Mouse (Mus musculus): ENCODE results near the gene Htr3b. TPM values are rescaled to one million over a fixed set of nuclear protein-coding genes. Genes with fewer than 3 reads are reported as not detected.
"Not testable (repeated sequence)": the region's sequence is repeated elsewhere in the genome, so short reads cannot be mapped to it uniquely, and the experiment has no call there.

Htr3b gene
- polyA plus RNA-seq (2016; fragmentation: Nextera tagmentation; extraction: Ambion mirVana), result 0.22 TPM in 1 of 2 replicates, not detected in the other

GRCm38 (mm10) chr9:48964587-48965040 lies at the start of gene Htr3b:
Htr3b (minus strand) TSS chr9:48964990.
- H3K27ac ChIP-seq, result no peak within 1 kb of the TSS
- H3K4me2 ChIP-seq (replicated peaks), result no peak within 1 kb of the TSS
- no peak for ATAC-seq (ENCODE audit: low FRiP score)
- WGBS, result 63% methylated on average over 7 of the region's 7 CpGs
- H3K9me3 ChIP-seq (replicated peaks), result no peaks in the 10 kb centered on the region
- no peak within 1 kb of the TSS for H3K9ac ChIP-seq
- H3K4me1 ChIP-seq, result peaks cover 11% of the 10 kb centered on the region
- no peaks in the 10 kb centered on the region for H3K27me3 ChIP-seq
- H3K36me3 ChIP-seq, result no peaks in the 10 kb centered on the region
- no peak within 1 kb of the TSS for H3K4me3 ChIP-seq

- no peak overlapping the region for H3K4me2 ChIP-seq (replicated peaks)
- no peak overlapping the region for H3K9ac ChIP-seq
- no peaks in the 10 kb centered on the region for H3K4me1 ChIP-seq
- WGBS, result 88% methylated on average over 6 of the region's 6 CpGs
- no peak for ATAC-seq (ENCODE audit: low FRiP score)
- H3K36me3 ChIP-seq, result peaks cover 24% of the 10 kb centered on the region
- H3K9me3 ChIP-seq (replicated peaks), result no peaks in the 10 kb centered on the region
- no peak overlapping the region for H3K4me3 ChIP-seq
- no peak overlapping the region for H3K27ac ChIP-seq
- H3K27me3 ChIP-seq, result no peaks in the 10 kb centered on the region
These were observed 34.5 kb upstream of the Htr3b start for GRCm38 (mm10) chr9:48999256-48999655.

- H3K4me3 ChIP-seq, result no peak overlapping the region
- H3K27ac ChIP-seq, result no peak overlapping the region
- ATAC-seq (ENCODE audit: low FRiP score), result no peak
- 95% methylated on average over 1 of the region's 1 CpGs for WGBS
- H3K4me2 ChIP-seq (replicated peaks), result no peak overlapping the region
- H3K9me3 ChIP-seq (replicated peaks), result no peaks in the 10 kb centered on the region
- no peak overlapping the region for H3K9ac ChIP-seq
- no peaks in the 10 kb centered on the region for H3K4me1 ChIP-seq
- no peaks in the 10 kb centered on the region for H3K27me3 ChIP-seq
- H3K36me3 ChIP-seq, result peaks cover 9% of the 10 kb centered on the region; the same call in 1 of the 2 replicates
These were observed 30.9 kb upstream of the Htr3b start for GRCm38 (mm10) chr9:48995735-48996134.

GRCm38 (mm10) chr9:48994779-48995178 lies 30.0 kb upstream of the Htr3b start:
- H3K27me3 ChIP-seq, result no peaks in the 10 kb centered on the region
- H3K4me1 ChIP-seq, result no peaks in the 10 kb centered on the region
- H3K27ac ChIP-seq, result no peak overlapping the region
- no peak for ATAC-seq (ENCODE audit: low FRiP score)
- H3K4me3 ChIP-seq, result no peak overlapping the region
- WGBS, result 94% methylated on average over 7 of the region's 7 CpGs
- H3K9me3 ChIP-seq (replicated peaks), result no peaks in the 10 kb centered on the region
- no peak overlapping the region for H3K4me2 ChIP-seq (replicated peaks)
- H3K9ac ChIP-seq, result no peak overlapping the region
- H3K36me3 ChIP-seq, result no peaks in the 10 kb centered on the region

GRCm38 (mm10) chr9:48991671-48992070 lies 26.9 kb upstream of the Htr3b start:
- ATAC-seq (ENCODE audit: low FRiP score), result no peak
- Histone ChIP-seq H3K9me3 (replicated peaks) (no peaks in the 10 kb centered on the region), H3K9ac (no peak overlapping the region), H3K36me3 (no peaks in the 10 kb centered on the region), H3K4me1 (peaks cover 18% of the 10 kb centered on the region), H3K27me3 (no peaks in the 10 kb centered on the region), H3K27ac (no peak overlapping the region), H3K4me3 (no peak overlapping the region), H3K4me2 (replicated peaks) (no peak overlapping the region)
- 66% methylated on average over 5 of the region's 5 CpGs for whole genome bisulfite sequencing

- 24% methylated on average over 12 of the region's 12 CpGs for WGBS
- peak overlapping the region; percentile 57 for H3K4me2 ChIP-seq (replicated peaks)
These were observed 22.7 kb upstream of the Htr3b start for GRCm38 (mm10) chr9:48987201-48988101.

GRCm38 (mm10) chr9:48986616-48987141 lies 21.9 kb upstream of the Htr3b start:
- WGBS, result 14% methylated on average over 7 of the region's 7 CpGs
- Histone ChIP-seq H3K27ac (no peak overlapping the region), H3K36me3 (no peaks in the 10 kb centered on the region), H3K9ac (peak overlapping the region; percentile 24; the same call in 1 of the 2 replicates), H3K4me3 (peak overlapping the region; percentile 14; the same call in 1 of the 2 replicates), H3K27me3 (no peaks in the 10 kb centered on the region), H3K9me3 (replicated peaks) (no peaks in the 10 kb centered on the region), H3K4me1 (peaks cover 22% of the 10 kb centered on the region), H3K4me2 (replicated peaks) (peak overlapping the region; percentile 57)
- ATAC-seq (ENCODE audit: low FRiP score), result no peak

More at GRCm38 (mm10) chr9:48987201-48988101, 22.7 kb upstream of the Htr3b start:
- Histone ChIP-seq H3K27me3 (no peaks in the 10 kb centered on the region), H3K9me3 (replicated peaks) (no peaks in the 10 kb centered on the region), H3K36me3 (no peaks in the 10 kb centered on the region), H3K9ac (peak overlapping the region; percentile 24; the same call in 1 of the 2 replicates), H3K4me3 (peak overlapping the region; percentile 14; the same call in 1 of the 2 replicates), H3K4me1 (peaks cover 22% of the 10 kb centered on the region), H3K27ac (no peak overlapping the region)
- ATAC-seq (ENCODE audit: low FRiP score), result no peak

- ATAC-seq (ENCODE audit: low FRiP score), result no peak
- Histone ChIP-seq H3K4me3 (peak overlapping the region; percentile 81), H3K27me3 (no peaks in the 10 kb centered on the region), H3K27ac (peak overlapping the region; percentile 78), H3K9me3 (replicated peaks) (no peaks in the 10 kb centered on the region), H3K4me2 (replicated peaks) (peak overlapping the region; percentile 57), H3K9ac (peak overlapping the region; percentile 79), H3K4me1 (peaks cover 22% of the 10 kb centered on the region), H3K36me3 (no peaks in the 10 kb centered on the region)
- 1% methylated on average over 20 of the region's 20 CpGs for WGBS
These were observed 20.9 kb upstream of the Htr3b start for GRCm38 (mm10) chr9:48985708-48986088.

- Histone ChIP-seq H3K9ac (peak within 1 kb of the TSS; percentile 79), H3K4me1 (peaks cover 22% of the 10 kb centered on the region), H3K27ac (peak within 1 kb of the TSS; percentile 78), H3K36me3 (no peaks in the 10 kb centered on the region), H3K4me3 (peak within 1 kb of the TSS; percentile 81), H3K27me3 (no peaks in the 10 kb centered on the region), H3K4me2 (replicated peaks) (peak within 1 kb of the TSS; percentile 57), H3K9me3 (replicated peaks) (no peaks in the 10 kb centered on the region)
- ATAC-seq (ENCODE audit: low FRiP score), result peak; percentile 91
- WGBS, result under 1% methylated on average over 68 of the region's 94 CpGs
These were observed 20.3 kb upstream of the Htr3b start, which contains the start of gene Usp28 for GRCm38 (mm10) chr9:48984845-48985707. Usp28 (plus strand) TSS chr9:48985375.

- Histone ChIP-seq H3K4me1 (peaks cover 22% of the 10 kb centered on the region), H3K4me3 (peak overlapping the region; percentile 81), H3K27me3 (no peaks in the 10 kb centered on the region), H3K27ac (peak overlapping the region; percentile 78), H3K36me3 (no peaks in the 10 kb centered on the region), H3K9me3 (replicated peaks) (no peaks in the 10 kb centered on the region), H3K4me2 (replicated peaks) (peak overlapping the region; percentile 57), H3K9ac (peak overlapping the region; percentile 44)
- 43% methylated on average over 8 of the region's 8 CpGs for WGBS
- peak; percentile 11 for ATAC-seq (ENCODE audit: low FRiP score)
These were observed 19.6 kb upstream of the Htr3b start for GRCm38 (mm10) chr9:48984320-48984844.

- H3K4me1 ChIP-seq, result peaks cover 22% of the 10 kb centered on the region
- not testable (repeated sequence) for H3K9me3 ChIP-seq (replicated peaks); H3K27ac ChIP-seq; ATAC-seq (ENCODE audit: low FRiP score); H3K27me3 ChIP-seq; H3K4me3 ChIP-seq; H3K36me3 ChIP-seq; H3K9ac ChIP-seq
- 94% methylated on average over 6 of the region's 6 CpGs for WGBS
- 0 out of 2 replicates have a peak overlapping the region, but pooled peaks have one; percentile 57 for H3K4me2 ChIP-seq (replicated peaks)
These were observed 19.0 kb upstream of the Htr3b start for GRCm38 (mm10) chr9:48983801-48984200.

Data from hindbrain, embryonic 12.5 days (tissue).